Mouse (Mus musculus) MEL (cell line): ENCODE data around the gene Med15. TPM values are rescaled to one million over a fixed set of nuclear protein-coding genes. Genes with fewer than 3 reads are reported as not detected.

ENCODE experiments used
- DNase-seq: peaks from one replicate; pipeline ENCODE4 v3.0.0; 2011; ENCODE audit warnings: low read depth, low spot score
- H3K27ac ChIP-seq: 2 replicates; pipeline ENCODE4 v1.5.1; 2012; ENCODE audit warnings: low read depth, mild to moderate bottlenecking, control low read depth, low read length, moderate library complexity; ENCODE audit not compliant: control insufficient read depth
- H3K27me3 ChIP-seq, 2 experiments: fragments of 150-350 bp in 1 of 2; sonication (generic) in 1 of 2; 2 replicates each; pipeline ENCODE4 v1.6.1; 2012; ENCODE audit warnings: low read length in 2 of 2, mild to moderate bottlenecking in 2 of 2, improper control_type of control experiment in 1 of 2, moderate library complexity in 1 of 2; ENCODE audit not compliant: insufficient read depth in 2 of 2, control insufficient read depth in 1 of 2
- H3K36me3 ChIP-seq, 2 experiments: 2 replicates each; pipeline ENCODE4 v1.6.1; 2012 to 2014; ENCODE audit warnings: low read length in 2 of 2, improper control_type of control experiment in 1 of 2, inconsistent platforms in 1 of 2, mild to moderate bottlenecking in 1 of 2; ENCODE audit not compliant: insufficient read depth in 2 of 2, control insufficient read depth in 1 of 2
- H3K4me1 ChIP-seq, 2 experiments: fragments of 150-350 bp in 1 of 2; sonication (generic) in 1 of 2; 2 replicates each; pipeline ENCODE4 v1.6.1; 2012; ENCODE audit warnings: low read length in 2 of 2, improper control_type of control experiment in 1 of 2, mild to moderate bottlenecking in 1 of 2; ENCODE audit not compliant: insufficient read depth in 2 of 2, control insufficient read depth in 1 of 2
- H3K4me3 ChIP-seq, 2 experiments: fragments of 150-350 bp in 1 of 2; sonication (generic) in 1 of 2; 2 replicates each; pipeline ENCODE4 v1.5.1; 2012; ENCODE audit warnings: low read depth in 2 of 2, low read length in 2 of 2, mild to moderate bottlenecking in 2 of 2, moderate library complexity in 2 of 2, control low read depth in 1 of 2, improper control_type of control experiment in 1 of 2; ENCODE audit not compliant: control insufficient read depth in 1 of 2, insufficient read depth in 1 of 2
- H3K79me2 ChIP-seq: 2 replicates; pipeline ENCODE4 v1.6.1; 2012; ENCODE audit warnings: mild to moderate bottlenecking, low read length, moderate library complexity; ENCODE audit not compliant: control insufficient read depth, poor library complexity, insufficient read depth
- H3K9ac ChIP-seq: 2 replicates; pipeline ENCODE4 v1.6.1; 2012; ENCODE audit warnings: low read depth, mild to moderate bottlenecking, control low read depth, low read length, moderate library complexity; ENCODE audit not compliant: control insufficient read depth, poor library complexity, severe bottlenecking
- H3K9me3 ChIP-seq: fragments of 150-350 bp; sonication (generic); replicated peaks from 2 replicates; pipeline ENCODE4 v1.6.1; 2012; ENCODE audit warnings: mild to moderate bottlenecking, low read length, improper control_type of control experiment, moderate library complexity; ENCODE audit not compliant: insufficient read depth
- BHLHE40 ChIP-seq: IDR thresholded peaks from 2 replicates; pipeline ENCODE4 v1.6.1; 2012; ENCODE audit warnings: low read depth, mild to moderate bottlenecking, inconsistent platforms, low read length, improper control_type of control experiment, borderline replicate concordance
- GABPA ChIP-seq: IDR thresholded peaks from 2 replicates; pipeline ENCODE4 v1.6.1; 2012; ENCODE audit warnings: low read depth, mild to moderate bottlenecking, inconsistent platforms, low read length, improper control_type of control experiment, moderate library complexity
- JUND ChIP-seq: IDR thresholded peaks from 2 replicates; pipeline ENCODE4 v1.6.1; 2011; ENCODE audit warnings: low read depth, mild to moderate bottlenecking, improper control_type of control experiment, low read length
- KAT2A ChIP-seq: conservative IDR thresholded peaks from 2 replicates; pipeline ENCODE4 v1.6.1; 2012; ENCODE audit warnings: low read depth, low read length, improper control_type of control experiment, inconsistent platforms
- MAFK ChIP-seq: IDR thresholded peaks from 2 replicates; pipeline ENCODE4 v1.6.1; 2011; ENCODE audit warnings: low read depth, mild to moderate bottlenecking, low read length, improper control_type of control experiment, borderline replicate concordance
- MAZ ChIP-seq: IDR thresholded peaks from 2 replicates; pipeline ENCODE4 v1.6.1; 2012; ENCODE audit warnings: low read depth, mild to moderate bottlenecking, inconsistent platforms, low read length, improper control_type of control experiment
- MYB ChIP-seq: IDR thresholded peaks from 2 replicates; pipeline ENCODE4 v1.6.1; 2011; ENCODE audit warnings: mild to moderate bottlenecking, low read depth, low read length, improper control_type of control experiment
- MYC ChIP-seq: IDR thresholded peaks from 2 replicates; pipeline ENCODE4 v1.6.1; 2011; ENCODE audit warnings: low read depth, mild to moderate bottlenecking, low read length, improper control_type of control experiment, moderate library complexity
- POLR2AphosphoS5 ChIP-seq: IDR thresholded peaks from 2 replicates; pipeline ENCODE4 v1.6.1; 2012; ENCODE audit warnings: low read depth, borderline replicate concordance, mild to moderate bottlenecking, inconsistent platforms, low read length, moderate library complexity, mixed read lengths
- SIN3A ChIP-seq: IDR thresholded peaks from 2 replicates; pipeline ENCODE4 v1.6.1; 2012; ENCODE audit warnings: low read length, improper control_type of control experiment, inconsistent platforms
- SMC3 ChIP-seq: IDR thresholded peaks from 2 replicates; pipeline ENCODE4 v1.6.1; 2011; ENCODE audit warnings: low read depth, low read length, improper control_type of control experiment
- TAL1 ChIP-seq: IDR thresholded peaks from 2 replicates; pipeline ENCODE4 v1.6.1; 2012; ENCODE audit warnings: mild to moderate bottlenecking, inconsistent platforms, low read length, moderate library complexity, mixed read lengths
- TBP ChIP-seq: IDR thresholded peaks from 2 replicates; pipeline ENCODE4 v1.8.0; 2011; ENCODE audit warnings: low read depth, low read length, improper control_type of control experiment
- USF1 ChIP-seq: IDR thresholded peaks from 2 replicates; pipeline ENCODE4 v1.6.1; 2014; ENCODE audit warnings: low read depth, mild to moderate bottlenecking, inconsistent platforms, low read length, improper control_type of control experiment, moderate library complexity
- ZKSCAN1 ChIP-seq: IDR thresholded peaks from 2 replicates; pipeline ENCODE4 v1.6.1; 2012; ENCODE audit warnings: low read depth, mild to moderate bottlenecking, inconsistent platforms, low read length, improper control_type of control experiment, moderate library complexity
- ZNF384 ChIP-seq: IDR thresholded peaks from 2 replicates; pipeline ENCODE4 v1.6.1; 2012; ENCODE audit warnings: low read depth, mild to moderate bottlenecking, inconsistent platforms, low read length, improper control_type of control experiment
- polyA plus RNA-seq, 2 experiments: library from polyadenylated mRNA; stranded (reverse) in 1 of 2; unstranded in 1 of 2; fragments of >175 nt in 1 of 2; fragments of >200 nt in 1 of 2; gene quantifications; 2 replicates each; pipeline versions ENCODE4 v1.2.1 to v1.2.4; 2012; ENCODE audit warnings: low replicate concordance in 2 of 2, low read depth in 1 of 2; ENCODE audit not compliant: insufficient read length in 2 of 2, insufficient read depth in 1 of 2, missing spikeins in 1 of 2
- total RNA-seq: library from RNA; depleted of rRNA; stranded (reverse); fragments of 300-350 nt; gene quantifications from 2 replicates; pipeline ENCODE4 v1.2.3, GENCODE M21; 2012

Med15 gene
- total and polyA plus RNA-seq, 3 experiments, result 25.9 to 62.0 TPM; not detected in 1

- Histone ChIP-seq H3K27me3 (no peaks in the 10 kb centered on the region), H3K9ac (no peak overlapping the region), H3K4me3 (no peak overlapping the region), H3K4me1 (no peaks in the 10 kb centered on the region), H3K9me3 (no peaks in the 10 kb centered on the region), H3K27ac (no peak overlapping the region), H3K36me3 (peaks cover 0 to 4% of the 10 kb centered on the region in 2 experiments; a peak in 1 of 4 replicates), H3K79me2 (no peaks in the 10 kb centered on the region)
- no peak for DNase-seq
- TF ChIP-seq TAL1, result no peak
- no peak for TF ChIP-seq USF1
- no peak for TF ChIP-seq KAT2A
Measured at GRCm38 (mm10) chr16:17653601-17654000, 79.1 kb downstream of the Med15 start.

GRCm38 (mm10) chr16:17652607-17653006, 80.1 kb downstream of the Med15 start:
- peaks cover 0 to 3% of the 10 kb centered on the region in 2 experiments; a peak in 1 of 4 replicates for H3K36me3 ChIP-seq

GRCm38 (mm10) chr16:17650711-17651110, 82.0 kb downstream of the Med15 start:
- no peak for DNase-seq
- TF ChIP-seq MYB (no peak), ZKSCAN1 (no peak), SMC3 (no peak), POLR2AphosphoS5 (no peak), TAL1 (no peak), BHLHE40 (no peak), TBP (no peak), MAZ (no peak), MAFK (no peak), SIN3A (no peak), ZNF384 (no peak), JUND (no peak), MYC (no peak)
- H3K4me1 ChIP-seq, result peaks cover 0 to 4% of the 10 kb centered on the region in 2 experiments; a peak in 2 of 4 replicates
- peaks cover 2% of the 10 kb centered on the region; the same call in 1 of the 2 replicates for H3K79me2 ChIP-seq
- no peaks in the 10 kb centered on the region for H3K9me3 ChIP-seq
- no peaks in the 10 kb centered on the region for H3K27me3 ChIP-seq
- H3K9ac ChIP-seq, result no peak overlapping the region
- H3K4me3 ChIP-seq, result no peak overlapping the region
- H3K27ac ChIP-seq, result no peak overlapping the region
- H3K36me3 ChIP-seq, result peaks cover 0 to 3% of the 10 kb centered on the region in 2 experiments; a peak in 1 of 4 replicates

More at GRCm38 (mm10) chr16:17652607-17653006, 80.1 kb downstream of the Med15 start:
- H3K4me1 ChIP-seq, result no peaks in the 10 kb centered on the region
- no peaks in the 10 kb centered on the region for H3K79me2 ChIP-seq
- no peak for TF ChIP-seq GABPA
- TF ChIP-seq USF1, result peak; percentile 73; the same call in 1 of the 2 replicates
- no peak overlapping the region for H3K4me3 ChIP-seq
- no peak for DNase-seq
- H3K27ac ChIP-seq, result no peak overlapping the region
- no peaks in the 10 kb centered on the region for H3K27me3 ChIP-seq
- no peaks in the 10 kb centered on the region for H3K9me3 ChIP-seq
- no peak overlapping the region for H3K9ac ChIP-seq
